Mouse (Mus musculus) brain, adult 2 months (tissue): ENCODE measurements around the gene Myadml2.
A peak's percentile ranks its signal among the peaks of the same experiment; 100 is the strongest.

Source experiments
- DNase-seq: peaks from one replicate; pipeline ENCODE4 v3.0.0; 2011; ENCODE audit warnings: low read depth, low spot score

Myadml2 gene

GRCm38 (mm10) chr11:120661076-120661460 lies 13.1 kb upstream of the Myadml2 start, which contains the start of gene Notum:
Gene Notum, minus strand, starts transcription at chr11:120661175.
- DNase-seq, result no peak

- no peak for DNase-seq
Observed at GRCm38 (mm10) chr11:120660301-120661075, 12.5 kb upstream of the Myadml2 start.

- no peak for DNase-seq
Observed at GRCm38 (mm10) chr11:120659509-120660300, 11.7 kb upstream of the Myadml2 start.

GRCm38 (mm10) chr11:120658876-120659410 lies 11.0 kb upstream of the Myadml2 start:
- peak; percentile 73 for DNase-seq

GRCm38 (mm10) chr11:120657301-120657700 lies 9.3 kb upstream of the Myadml2 start:
- no peak for DNase-seq

GRCm38 (mm10) chr11:120654741-120655140 lies 6.8 kb upstream of the Myadml2 start:
- no peak for DNase-seq

GRCm38 (mm10) chr11:120651872-120652271 lies 3.9 kb upstream of the Myadml2 start:
- DNase-seq, result no peak

GRCm38 (mm10) chr11:120647047-120647830 lies 719 bp downstream of the Myadml2 start:
- DNase-seq, result no peak

- peak; percentile 97 for DNase-seq
Observed at GRCm38 (mm10) chr11:120643601-120643987, 4.4 kb downstream of the Myadml2 start, which contains the start of gene Pycr1. Gene Pycr1, minus strand, starts transcription at chr11:120643769.

GRCm38 (mm10) chr11:120642939-120643600 lies 4.9 kb downstream of the Myadml2 start:
- DNase-seq, result no peak

GRCm38 (mm10) chr11:120641869-120642268 lies 6.1 kb downstream of the Myadml2 start:
- DNase-seq, result no peak

GRCm38 (mm10) chr11:120641255-120641654 lies 6.7 kb downstream of the Myadml2 start:
- no peak for DNase-seq

- no peak for DNase-seq
Observed at GRCm38 (mm10) chr11:120634810-120635209, 13.1 kb downstream of the Myadml2 start.

GRCm38 (mm10) chr11:120633520-120634343 lies 14.2 kb downstream of the Myadml2 start, which contains the start of gene Mafg:
Gene Mafg, minus strand, starts transcription at chr11:120633600.
- DNase-seq, result peak; percentile 98

GRCm38 (mm10) chr11:120632559-120633519 lies 15.1 kb downstream of the Myadml2 start:
- peak; percentile 69 for DNase-seq

- DNase-seq, result no peak
Observed at GRCm38 (mm10) chr11:120631726-120632448, 16.1 kb downstream of the Myadml2 start.

- no peak for DNase-seq
Observed at GRCm38 (mm10) chr11:120630881-120631725, 16.9 kb downstream of the Myadml2 start.
